8 mouse cellular contexts compared by ENCODE assay signal in genomic region chr13:108159963-108160362, GRCm38 (mm10). TPM values are rescaled to one million over a fixed set of nuclear protein-coding genes. Genes with fewer than 3 reads are reported as not detected.
DNase-seq lines count a peak whose midpoint lies in the region; ATAC-seq and TF ChIP-seq lines count a peak whose summit lies in the region.

No protein-coding gene starts in this region.

- intact Hi-C loops in left cerebral cortex, postnatal 14 days (cut with DNase I), result loop anchor here (10.0 kb wide), 2 partner anchors 275 to 1215 kb away; partner anchors contain the start of gene Dimt1

- no peak for TF ChIP-seq POLR2A in liver, adult 2 months (IDR thresholded peaks at IDR 0.05; ENCODE audit: extremely low read depth, insufficient read depth, low read length)
- no peak for TF ChIP-seq POLR2A in bone marrow macrophage, adult 2 months (IDR thresholded peaks at IDR 0.05; ENCODE audit: borderline replicate concordance, low read depth, low read length)

- peaks cover 2% of the 10 kb centered on the region for H3K4me1 ChIP-seq in liver, adult 2 months (ENCODE audit: control insufficient read depth, insufficient read depth, low read length)
- peaks cover 4% of the 10 kb centered on the region; the same call in 1 of the 2 replicates for H3K4me1 ChIP-seq in bone marrow macrophage, adult 2 months (ENCODE audit: control insufficient read depth, insufficient read depth, low read length)
- H3K4me1 ChIP-seq in hindbrain, embryonic 16.5 days (ENCODE audit: control insufficient read depth, insufficient read depth, low read depth, low read length), result peaks cover 10% of the 10 kb centered on the region

- TF ChIP-seq CTCF in liver, adult 2 months (IDR thresholded peaks at IDR 0.05; ENCODE audit: low read depth, low read length), result peak; percentile 23; the same call in 1 of the 2 replicates
- no peak for TF ChIP-seq CTCF in bone marrow macrophage, adult 2 months (IDR thresholded peaks at IDR 0.05; ENCODE audit: low read depth, low read length)

- peak overlapping the region; percentile 29 for H3K4me2 ChIP-seq in hindbrain, embryonic 16.5 days (ENCODE audit: low read length)

- peaks cover 2% of the 10 kb centered on the region; the same call in 1 of the 2 replicates for H3K36me3 ChIP-seq in liver, adult 2 months (ENCODE audit: control insufficient read depth, insufficient read depth, low read length)
- peaks cover 5% of the 10 kb centered on the region; the same call in 1 of the 2 replicates for H3K36me3 ChIP-seq in hindbrain, embryonic 16.5 days (ENCODE audit: control insufficient read depth, insufficient read depth, low read length)

- WGBS in liver, adult 2 months, result 51% methylated on average over 7 of the region's 7 CpGs
- 69% methylated on average over 7 of the region's 7 CpGs for WGBS in hindbrain, embryonic 16.5 days

- no peak overlapping the region for H3K9ac ChIP-seq in liver, adult 2 months (ENCODE audit: low read depth, low read length)
- no peak overlapping the region for H3K9ac ChIP-seq in hindbrain, embryonic 16.5 days (ENCODE audit: low read depth, low read length)

- no peak overlapping the region for H3K27ac ChIP-seq in liver, adult 2 months (replicated peaks; ENCODE audit: insufficient read depth, low read depth, low read length)
- H3K27ac ChIP-seq in bone marrow macrophage, adult 2 months (ENCODE audit: insufficient read depth, low read depth, low read length), result no peak overlapping the region
- H3K27ac ChIP-seq in hindbrain, embryonic 16.5 days (ENCODE audit: low read depth, low read length), result no peak overlapping the region

- no peaks in the 10 kb centered on the region for H3K27me3 ChIP-seq in liver, adult 2 months (ENCODE audit: control insufficient read depth, insufficient read depth, low read length)
- H3K27me3 ChIP-seq in hindbrain, embryonic 16.5 days (replicated peaks; ENCODE audit: control insufficient read depth, insufficient read depth, low read length), result no peaks in the 10 kb centered on the region

- ATAC-seq in hindbrain, embryonic 16.5 days, result no peak
- no peak for ATAC-seq in inflammation-experienced regulatory T-cells, adult 6 months

- peak; percentile 34 for DNase-seq in liver, adult 2 months (ENCODE audit: extremely low read depth, low read depth, low spot score)
- no peak for DNase-seq in liver
- peak; percentile 76 for DNase-seq in retina, embryonic 14.5 days (ENCODE audit: low spot score)
- no peak for DNase-seq in urinary bladder, postnatal 10 days (ENCODE audit: low spot score)
- no peak for DNase-seq in left cerebral cortex, postnatal 14 days (ENCODE audit: low spot score in 2 of 2)

- H3K9me3 ChIP-seq in hindbrain, embryonic 16.5 days (ENCODE audit: control insufficient read depth, low read length), result no peaks in the 10 kb centered on the region

- no peaks in the 10 kb centered on the region; the same call in 1 of the 2 replicates for H3K79me2 ChIP-seq in liver, adult 2 months (ENCODE audit: control insufficient read depth, insufficient read depth, low read length)

- no peak overlapping the region for H3K4me3 ChIP-seq in liver, adult 2 months (ENCODE audit: insufficient read depth, low read depth, low read length)
- peak overlapping the region; percentile 2; the same call in 1 of the 2 replicates for H3K4me3 ChIP-seq in bone marrow macrophage, adult 2 months (ENCODE audit: insufficient read depth, low read length)
- H3K4me3 ChIP-seq in hindbrain, embryonic 16.5 days (ENCODE audit: low read length), result no peak overlapping the region

RNA-seq across cellular contexts. Expression of gene Ercc8, which starts 1.4 kb away (rescaled TPM):
- 3.0 and 3.7 TPM in 2 replicates for total RNA-seq in liver, adult 2 months (2014; rRNA removed)
- polyA plus RNA-seq in liver, adult 2 months (2012; rRNA removed), result 3.7 and 3.9 TPM in 2 replicates
- 2.4 and 3.1 TPM in 2 replicates for polyA plus RNA-seq in bone marrow macrophage, adult 2 months (2012; ENCODE audit: insufficient read depth, insufficient read length, missing spikeins)
- polyA plus RNA-seq in hindbrain, embryonic 16.5 days (2015; fragmentation: Nextera tagmentation; extraction: Ambion mirVana), result 32.3 and 32.9 TPM in 2 replicates
- 10 to 100 TPM; 19.9 to 24.0 TPM for total RNA-seq in left cerebral cortex, postnatal 14 days (2021)
- 10 to 100 TPM in 2 of 3 experiments, 1 to 10 TPM in 1; 6.9 to 10.5 (median 10.4) TPM for polyA plus RNA-seq in inflammation-experienced regulatory T-cells, adult 6 months (2017; shearing (Covaris generic))

RNA-seq across cellular contexts. Expression of gene Ndufaf2, which starts 1.5 kb away (rescaled TPM):
- 13.0 and 26.1 TPM in 2 replicates for total RNA-seq in liver, adult 2 months (2014; rRNA removed)
- polyA plus RNA-seq in liver, adult 2 months (2012; rRNA removed), result 10.5 and 13.8 TPM in 2 replicates
- 21.5 and 22.0 TPM in 2 replicates for polyA plus RNA-seq in bone marrow macrophage, adult 2 months (2012; ENCODE audit: insufficient read depth, insufficient read length, missing spikeins)
- 74.3 and 74.7 TPM in 2 replicates for polyA plus RNA-seq in hindbrain, embryonic 16.5 days (2015; fragmentation: Nextera tagmentation; extraction: Ambion mirVana)
- 10 to 100 TPM; 20.3 to 22.0 TPM for total RNA-seq in left cerebral cortex, postnatal 14 days (2021)
- polyA plus RNA-seq in inflammation-experienced regulatory T-cells, adult 6 months (2017; shearing (Covaris generic)), result 10 to 100 TPM; 38.9 to 47.2 (median 43.2) TPM

RNA-seq across cellular contexts. Expression of gene Elovl7, which starts 54.2 kb away (rescaled TPM):
- total RNA-seq in liver, adult 2 months (2014; rRNA removed), result 0.09 and 0.34 TPM in 2 replicates
- polyA plus RNA-seq in liver, adult 2 months (2012; rRNA removed), result 0.05 and 0.07 TPM in 2 replicates
- polyA plus RNA-seq in bone marrow macrophage, adult 2 months (2012; ENCODE audit: insufficient read depth, insufficient read length, missing spikeins), result 0.27 TPM in 1 of 2 replicates, not detected in the other
- polyA plus RNA-seq in hindbrain, embryonic 16.5 days (2015; fragmentation: Nextera tagmentation; extraction: Ambion mirVana), result 4.1 and 5.0 TPM in 2 replicates
- 10 to 100 TPM in 1 of 2 experiments, 1 to 10 TPM in 1; 7.4 to 10.5 TPM for total RNA-seq in left cerebral cortex, postnatal 14 days (2021)
- under 1 TPM; 0.28 to 0.87 (median 0.37) TPM for polyA plus RNA-seq in inflammation-experienced regulatory T-cells, adult 6 months (2017; shearing (Covaris generic))

Comparison
In these comparisons a context has a peak if more than half of its experiments do, and no peak if none do; other contexts are left out.
1. DNase-seq: peak in liver, adult 2 months (single experiment) and retina, embryonic 14.5 days (single experiment); none in liver (single experiment), urinary bladder, postnatal 10 days (single experiment) and left cerebral cortex, postnatal 14 days (0 of 2).